ENCODE assay signal across 8 mouse cellular contexts in genomic region chr2:167367777-167368281, GRCm38 (mm10). TPM values are rescaled to one million over a fixed set of nuclear protein-coding genes. Genes with fewer than 3 reads are reported as not detected.
A peak's percentile ranks its signal among the peaks of the same experiment; 100 is the strongest.
DNase-seq lines count a peak whose midpoint lies in the region; ATAC-seq lines count a peak whose summit lies in the region.

No protein-coding gene starts in this region.

- no peak overlapping the region for H3K9ac ChIP-seq in kidney, embryonic 16.5 days (replicated peaks; ENCODE audit: low read length)
- no peak overlapping the region for H3K9ac ChIP-seq in liver, embryonic 16.5 days (ENCODE audit: low read depth, low read length)

- H3K27me3 ChIP-seq in kidney, embryonic 16.5 days (ENCODE audit: insufficient read depth, low read length), result no peaks in the 10 kb centered on the region
- H3K27me3 ChIP-seq in liver, embryonic 16.5 days (ENCODE audit: control insufficient read depth, insufficient read depth, low read depth, low read length), result no peaks in the 10 kb centered on the region

- H3K4me1 ChIP-seq in kidney, embryonic 16.5 days (ENCODE audit: insufficient read depth, low read length), result 0 out of 2 replicates have a peak, but pooled peaks cover 4% of the 10 kb centered on the region
- H3K4me1 ChIP-seq in liver, embryonic 16.5 days (ENCODE audit: control insufficient read depth, low read depth, low read length), result no peaks in the 10 kb centered on the region; the same call in 1 of the 2 replicates

- H3K27ac ChIP-seq in kidney, embryonic 16.5 days (ENCODE audit: low read length), result no peak overlapping the region
- H3K27ac ChIP-seq in liver, embryonic 16.5 days (ENCODE audit: low read length), result peak overlapping the region; percentile 42

- WGBS in kidney, embryonic 16.5 days, result 56% methylated on average over 20 of the region's 20 CpGs
- WGBS in liver, embryonic 16.5 days (ENCODE audit: insufficient replicate concordance), result 16% methylated on average over 20 of the region's 20 CpGs

- no peak overlapping the region for H3K4me3 ChIP-seq in kidney, embryonic 16.5 days (ENCODE audit: low read length)
- no peak overlapping the region; the same call in 1 of the 2 replicates for H3K4me3 ChIP-seq in liver, embryonic 16.5 days (ENCODE audit: low read depth, low read length)

- no peaks in the 10 kb centered on the region for H3K36me3 ChIP-seq in kidney, embryonic 16.5 days (ENCODE audit: insufficient read depth, low read length)
- no peaks in the 10 kb centered on the region for H3K36me3 ChIP-seq in liver, embryonic 16.5 days (ENCODE audit: control insufficient read depth, insufficient read depth)

- ATAC-seq in kidney, embryonic 16.5 days (ENCODE audit: low FRiP score, low TSS enrichment), result no peak
- ATAC-seq in liver, embryonic 16.5 days (ENCODE audit: low read depth), result no peak

- H3K9me3 ChIP-seq in kidney, embryonic 16.5 days (ENCODE audit: low read length), result no peaks in the 10 kb centered on the region
- peaks cover 3% of the 10 kb centered on the region for H3K9me3 ChIP-seq in liver, embryonic 16.5 days (replicated peaks; ENCODE audit: control insufficient read depth, low read length)

- no peak for DNase-seq in kidney, postnatal 25 days
- peak; percentile 36 for DNase-seq in WW6 (ENCODE audit: low read depth, low spot score)
- DNase-seq in thymus, postnatal 0 days (ENCODE audit: low spot score), result peak; percentile 74
- DNase-seq in cerebellum, adult 18-20 months, result no peak
- DNase-seq in layer of hippocampus, postnatal 25 days (ENCODE audit: extremely low spot score in 1 of 2, low spot score in 1 of 2), result no peak
- DNase-seq in embryo, embryonic 9.5 days (ENCODE audit: extremely low spot score), result no peak

- H3K4me2 ChIP-seq in kidney, embryonic 16.5 days (replicated peaks; ENCODE audit: low read depth, low read length), result peak overlapping the region; percentile 15; the same call in 1 of the 2 replicates
- H3K4me2 ChIP-seq in liver, embryonic 16.5 days (ENCODE audit: low read depth, low read length), result peak overlapping the region; percentile 30

RNA-seq across cellular contexts. Expression of gene B4galt5, which starts 18.8 kb away (rescaled TPM):
- 8.9 and 9.4 TPM in 2 replicates for polyA plus RNA-seq in kidney, embryonic 16.5 days (2015; fragmentation: Nextera tagmentation; extraction: Ambion mirVana)
- polyA plus RNA-seq in liver, embryonic 16.5 days (2015; fragmentation: Nextera tagmentation; extraction: Ambion mirVana), result 1.3 and 1.5 TPM in 2 replicates
- 4.6 and 5.8 TPM in 2 replicates for polyA plus RNA-seq in thymus, postnatal 0 days (2015; fragmentation: Nextera tagmentation; extraction: Ambion mirVana)
- total RNA-seq in layer of hippocampus, postnatal 25 days (2021), result 10 to 100 TPM; 45.5 to 53.0 TPM

RNA-seq across cellular contexts. Expression of gene Slc9a8, which starts 53.7 kb away (rescaled TPM):
- 20.7 and 25.7 TPM in 2 replicates for polyA plus RNA-seq in kidney, embryonic 16.5 days (2015; fragmentation: Nextera tagmentation; extraction: Ambion mirVana)
- polyA plus RNA-seq in liver, embryonic 16.5 days (2015; fragmentation: Nextera tagmentation; extraction: Ambion mirVana), result 14.7 and 15.1 TPM in 2 replicates
- polyA plus RNA-seq in thymus, postnatal 0 days (2015; fragmentation: Nextera tagmentation; extraction: Ambion mirVana), result 17.9 and 19.7 TPM in 2 replicates
- total RNA-seq in layer of hippocampus, postnatal 25 days (2021), result 10 to 100 TPM; 25.9 to 35.7 TPM

Comparison
In these comparisons a context has a peak if more than half of its experiments do, and no peak if none do; other contexts are left out.
1. DNase-seq: peak in WW6 (single experiment) and thymus, postnatal 0 days (single experiment); none in kidney, postnatal 25 days (0 of 2), cerebellum, adult 18-20 months (0 of 2), layer of hippocampus, postnatal 25 days (0 of 2) and embryo, embryonic 9.5 days (single experiment).